Mouse (Mus musculus) heart, postnatal 0 days (tissue): ENCODE measurements around the gene Man2b2.

Experiments
- CTCF ChIP-seq: IDR thresholded peaks from 2 replicates; pipeline ENCODE4 v1.5.1; 2016; ENCODE audit warnings: antibody characterized with exemption, control low read depth, low read depth
- EP300 ChIP-seq: IDR thresholded peaks from 2 replicates; pipeline ENCODE4 v1.6.1; 2016; ENCODE audit warnings: antibody characterized with exemption, low read depth

DNA sequence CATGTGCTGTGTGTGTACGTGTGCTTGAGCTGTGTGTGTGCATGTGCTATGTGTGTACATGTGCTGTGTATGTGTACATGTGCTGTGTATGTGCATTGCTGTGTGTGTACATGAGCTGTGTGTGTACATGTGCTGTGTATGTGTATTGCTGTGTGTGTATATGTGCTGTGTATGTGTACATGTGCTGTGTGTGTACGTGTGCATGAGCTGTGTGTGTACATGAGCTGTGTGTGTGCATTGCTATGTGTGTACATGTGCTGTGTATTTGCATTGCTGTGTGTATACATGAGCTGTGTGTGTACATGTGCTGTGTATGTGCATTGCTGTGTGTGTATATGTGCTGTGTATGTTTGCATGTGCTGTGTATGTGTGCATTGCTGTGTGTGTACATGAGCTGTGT, 50.9 kb downstream of the Man2b2 start:
- no peak for TF ChIP-seq CTCF
- TF ChIP-seq EP300 = no peak
